Mouse (Mus musculus) right cerebral cortex, postnatal 36 days (tissue): ENCODE measurements around the gene Rcsd1.

ENCODE experiments used
- DNase-seq, 2 experiments: peaks; one replicate each; pipeline ENCODE4 v3.0.0; 2022; ENCODE audit warnings: low spot score in 2 of 2, mixed read lengths in 1 of 2

Rcsd1 gene

GRCm38 (mm10) chr1:165709629-165710256 lies at the start of gene Rcsd1:
Gene Rcsd1, minus strand, starts transcription at chr1:165709757.
- no peak for DNase-seq

- no peak for DNase-seq
These were observed 45.6 kb upstream of the Rcsd1 start for GRCm38 (mm10) chr1:165755194-165755593.

GRCm38 (mm10) chr1:165754205-165754604 lies 44.6 kb upstream of the Rcsd1 start:
- no peak for DNase-seq

- no peak for DNase-seq
These were observed 42.3 kb upstream of the Rcsd1 start for GRCm38 (mm10) chr1:165751838-165752237.

- no peak for DNase-seq
These were observed 41.6 kb upstream of the Rcsd1 start for GRCm38 (mm10) chr1:165751142-165751541.

- no peak for DNase-seq
These were observed 38.5 kb upstream of the Rcsd1 start for GRCm38 (mm10) chr1:165748053-165748452.

- no peak for DNase-seq
These were observed 32.4 kb upstream of the Rcsd1 start for GRCm38 (mm10) chr1:165741989-165742388.

- DNase-seq, result no peak
These were observed 29.4 kb upstream of the Rcsd1 start for GRCm38 (mm10) chr1:165738985-165739384.

GRCm38 (mm10) chr1:165737867-165738266 lies 28.3 kb upstream of the Rcsd1 start:
- DNase-seq, result no peak

GRCm38 (mm10) chr1:165737451-165737850 lies 27.9 kb upstream of the Rcsd1 start:
- DNase-seq, result no peak

GRCm38 (mm10) chr1:165735826-165736818 lies 26.6 kb upstream of the Rcsd1 start:
- peak; percentile 75 to 78 for DNase-seq

- no peak for DNase-seq
These were observed 25.3 kb upstream of the Rcsd1 start for GRCm38 (mm10) chr1:165734840-165735239.

GRCm38 (mm10) chr1:165731553-165731952 lies 22.0 kb upstream of the Rcsd1 start:
- no peak for DNase-seq

- DNase-seq, result no peak
These were observed 20.6 kb upstream of the Rcsd1 start for GRCm38 (mm10) chr1:165730129-165730528.

GRCm38 (mm10) chr1:165728057-165728639 lies 18.6 kb upstream of the Rcsd1 start:
- no peak for DNase-seq

GRCm38 (mm10) chr1:165726986-165727385 lies 17.4 kb upstream of the Rcsd1 start:
- DNase-seq, result no peak

- no peak for DNase-seq
These were observed 15.6 kb upstream of the Rcsd1 start for GRCm38 (mm10) chr1:165725039-165725644.

- no peak for DNase-seq
These were observed 14.9 kb upstream of the Rcsd1 start for GRCm38 (mm10) chr1:165724219-165725033.

- no peak for DNase-seq
These were observed 13.1 kb upstream of the Rcsd1 start for GRCm38 (mm10) chr1:165722531-165723123.

GRCm38 (mm10) chr1:165718543-165719105 lies 9.1 kb upstream of the Rcsd1 start:
- DNase-seq, result no peak
